In genomic region chr4:133247072-133247471, GRCm38 (mm10) we compare ENCODE assay signal across 13 mouse cellular contexts. TPM values are rescaled to one million over a fixed set of nuclear protein-coding genes. Genes with fewer than 3 reads are reported as not detected.
DNase-seq lines count a peak whose midpoint lies in the region; ATAC-seq and TF ChIP-seq lines count a peak whose summit lies in the region.
"Had no signal": no experiment of that assay in that cellular context is flagged by ENCODE, and none has a peak within 500 bp of the region (broad histone marks: within the 10 kb centered on the region; RNA-seq: fewer than 3 reads in every experiment).

No protein-coding gene starts in this region.

- TF ChIP-seq CTCF in stomach, postnatal 0 days (IDR thresholded peaks at IDR 0.05; ENCODE audit: low read depth): no peak

- 47% methylated on average over 15 of the region's 15 CpGs for WGBS in liver, embryonic 11.5 days
- WGBS in liver, embryonic 12.5 days (ENCODE audit: insufficient replicate concordance): 55% methylated on average over 15 of the region's 15 CpGs
- 38% methylated on average over 15 of the region's 15 CpGs for WGBS in stomach, postnatal 0 days

- peaks cover 40% of the 10 kb centered on the region for H3K27me3 ChIP-seq in liver, embryonic 11.5 days (replicated peaks; ENCODE audit: control insufficient read depth, insufficient read depth, low read length)
- peaks cover 83% of the 10 kb centered on the region for H3K27me3 ChIP-seq in liver, embryonic 12.5 days (replicated peaks)
- no peaks in the 10 kb centered on the region for H3K27me3 ChIP-seq in stomach, postnatal 0 days (ENCODE audit: control insufficient read depth, insufficient read depth, low read length)
- H3K27me3 ChIP-seq: Patski had no signal

- peak overlapping the region; percentile 77 for H3K27ac ChIP-seq in liver, embryonic 11.5 days (ENCODE audit: low read depth, low read length)
- H3K27ac ChIP-seq in liver, embryonic 12.5 days: peak overlapping the region; percentile 78
- H3K27ac ChIP-seq in stomach, postnatal 0 days (replicated peaks): no peak overlapping the region
- H3K27ac ChIP-seq: forebrain, embryonic 13.5 days; hindbrain, embryonic 14.5 days; lung, embryonic 15.5 days had no signal

- H3K4me3 ChIP-seq in liver, embryonic 11.5 days (ENCODE audit: low read depth, low read length): peak overlapping the region; percentile 5; the same call in 1 of the 2 replicates
- H3K4me3 ChIP-seq in liver, embryonic 12.5 days: 0 out of 2 replicates have a peak overlapping the region, but pooled peaks have one; percentile 7
- no peak overlapping the region for H3K4me3 ChIP-seq in stomach, postnatal 0 days (ENCODE audit: low read depth, low read length)
- H3K4me3 ChIP-seq: forebrain, embryonic 13.5 days; lung, embryonic 15.5 days had no signal

- no peaks in the 10 kb centered on the region for H3K9me3 ChIP-seq in liver, embryonic 11.5 days (ENCODE audit: control insufficient read depth, low read length)
- H3K9me3 ChIP-seq in liver, embryonic 12.5 days (replicated peaks): no peaks in the 10 kb centered on the region
- H3K9me3 ChIP-seq in stomach, postnatal 0 days (ENCODE audit: control insufficient read depth, low read length): no peaks in the 10 kb centered on the region
- H3K9me3 ChIP-seq: forebrain, embryonic 13.5 days; lung, embryonic 15.5 days had no signal

- H3K4me2 ChIP-seq in liver, embryonic 11.5 days: peak overlapping the region; percentile 52
- peak overlapping the region; percentile 58 for H3K4me2 ChIP-seq in liver, embryonic 12.5 days
- H3K4me2 ChIP-seq in stomach, postnatal 0 days (replicated peaks; ENCODE audit: low read depth): no peak overlapping the region
- H3K4me2 ChIP-seq: forebrain, embryonic 13.5 days; hindbrain, embryonic 14.5 days; lung, embryonic 15.5 days had no signal

- H3K9ac ChIP-seq in liver, embryonic 11.5 days (ENCODE audit: low read depth, low read length): peak overlapping the region; percentile 36; the same call in 1 of the 2 replicates
- H3K9ac ChIP-seq in liver, embryonic 12.5 days: peak overlapping the region; percentile 31
- no peak overlapping the region for H3K9ac ChIP-seq in stomach, postnatal 0 days (ENCODE audit: low read length)
- H3K9ac ChIP-seq: forebrain, embryonic 13.5 days; hindbrain, embryonic 14.5 days; lung, embryonic 15.5 days had no signal

- H3K4me1 ChIP-seq in liver, embryonic 11.5 days (replicated peaks; ENCODE audit: control insufficient read depth, insufficient read depth, low read length): peaks cover 52% of the 10 kb centered on the region
- peaks cover 88% of the 10 kb centered on the region for H3K4me1 ChIP-seq in liver, embryonic 12.5 days
- no peaks in the 10 kb centered on the region for H3K4me1 ChIP-seq in stomach, postnatal 0 days (replicated peaks; ENCODE audit: control insufficient read depth, insufficient read depth)

- DNase-seq in adrenal gland, postnatal 14 days: peak; percentile 60
- DNase-seq in adrenal gland, postnatal 4 days (ENCODE audit: low spot score in 2 of 2): no peak
- DNase-seq in liver, embryonic 11.5 days (ENCODE audit: low spot score): no peak
- DNase-seq in liver: no peak
- DNase-seq in stomach, postnatal 0 days (ENCODE audit: low spot score): no peak
- DNase-seq in ovary, postnatal 14 days (ENCODE audit: low spot score): no peak
- no peak for DNase-seq in right cerebral cortex, postnatal 14 days
- DNase-seq: layer of hippocampus, adult 9-11 months had no signal

- no peaks in the 10 kb centered on the region for H3K36me3 ChIP-seq in liver, embryonic 11.5 days (ENCODE audit: control insufficient read depth, insufficient read depth, low read length)
- no peaks in the 10 kb centered on the region for H3K36me3 ChIP-seq in liver, embryonic 12.5 days
- no peaks in the 10 kb centered on the region for H3K36me3 ChIP-seq in stomach, postnatal 0 days (ENCODE audit: control insufficient read depth, insufficient read depth, low read length)
- H3K36me3 ChIP-seq: lung, embryonic 15.5 days had no signal

- no peak for ATAC-seq in liver, embryonic 11.5 days (replicated peaks; ENCODE audit: low FRiP score)
- no peak for ATAC-seq in liver, embryonic 12.5 days
- peak; percentile 33; the same call in 1 of the 2 replicates for ATAC-seq in stomach, postnatal 0 days (ENCODE audit: low FRiP score, low TSS enrichment)
- ATAC-seq: forebrain, embryonic 13.5 days; Patski had no signal

- no peak for TF ChIP-seq EP300 in stomach, postnatal 0 days (optimal IDR thresholded peaks at IDR 0.05)

RNA-seq across cellular contexts. Expression of gene Map3k6, which starts 6.5 kb away (rescaled TPM):
- 35.3 and 61.4 TPM in 2 replicates for total RNA-seq in adrenal gland, postnatal 14 days (2021)
- total RNA-seq in adrenal gland, postnatal 4 days (2021): 10 to 100 TPM; 24.8 to 25.2 TPM
- polyA plus RNA-seq in liver, embryonic 11.5 days (2014; fragmentation: Nextera tagmentation; extraction: Ambion mirVana): 2.2 and 3.5 TPM in 2 replicates
- 2.8 and 3.6 TPM in 2 replicates for polyA plus RNA-seq in liver, embryonic 12.5 days (2016; fragmentation: Nextera tagmentation; extraction: Ambion mirVana)
- polyA plus RNA-seq in stomach, postnatal 0 days (2015; fragmentation: Nextera tagmentation; extraction: Ambion mirVana): 17.6 and 21.5 TPM in 2 replicates

RNA-seq across cellular contexts. Expression of gene Sytl1, which starts 15.8 kb away (rescaled TPM):
- total RNA-seq in adrenal gland, postnatal 14 days (2021): 5.3 and 6.2 TPM in 2 replicates
- total RNA-seq in adrenal gland, postnatal 4 days (2021): 1 to 10 TPM; 1.5 to 2.4 TPM
- 0.39 and 0.52 TPM in 2 replicates for polyA plus RNA-seq in liver, embryonic 11.5 days (2014; fragmentation: Nextera tagmentation; extraction: Ambion mirVana)
- polyA plus RNA-seq in liver, embryonic 12.5 days (2016; fragmentation: Nextera tagmentation; extraction: Ambion mirVana): 0.37 and 0.46 TPM in 2 replicates
- polyA plus RNA-seq in stomach, postnatal 0 days (2015; fragmentation: Nextera tagmentation; extraction: Ambion mirVana): 93.5 and 109 TPM in 2 replicates

RNA-seq across cellular contexts. Expression of gene Tmem222, which starts 30.5 kb away (rescaled TPM):
- total RNA-seq in adrenal gland, postnatal 14 days (2021): 48.7 and 55.0 TPM in 2 replicates
- 10 to 100 TPM; 65.5 to 78.0 TPM for total RNA-seq in adrenal gland, postnatal 4 days (2021)
- 73.5 and 74.2 TPM in 2 replicates for polyA plus RNA-seq in liver, embryonic 11.5 days (2014; fragmentation: Nextera tagmentation; extraction: Ambion mirVana)
- 47.6 and 48.4 TPM in 2 replicates for polyA plus RNA-seq in liver, embryonic 12.5 days (2016; fragmentation: Nextera tagmentation; extraction: Ambion mirVana)
- 51.4 and 53.9 TPM in 2 replicates for polyA plus RNA-seq in stomach, postnatal 0 days (2015; fragmentation: Nextera tagmentation; extraction: Ambion mirVana)

RNA-seq across cellular contexts. Expression of gene Gpr3, which starts 34.7 kb away (rescaled TPM):
- total RNA-seq in adrenal gland, postnatal 14 days (2021): 0.19 TPM in 2 replicates
- under 1 TPM in 1 of 2 experiments, not detected in 1; 0.31 TPM for total RNA-seq in adrenal gland, postnatal 4 days (2021)
- polyA plus RNA-seq in liver, embryonic 11.5 days (2014; fragmentation: Nextera tagmentation; extraction: Ambion mirVana): 0.17 TPM in 1 of 2 replicates, not detected in the other
- not detected in 2 replicates for polyA plus RNA-seq in liver, embryonic 12.5 days (2016; fragmentation: Nextera tagmentation; extraction: Ambion mirVana)
- 0.11 and 0.19 TPM in 2 replicates for polyA plus RNA-seq in stomach, postnatal 0 days (2015; fragmentation: Nextera tagmentation; extraction: Ambion mirVana)

RNA-seq across cellular contexts. Expression of gene Cd164l2, which starts 35.1 kb away (rescaled TPM):
- 2.4 and 5.0 TPM in 2 replicates for total RNA-seq in adrenal gland, postnatal 14 days (2021)
- 1 to 10 TPM; 2.3 to 5.2 TPM for total RNA-seq in adrenal gland, postnatal 4 days (2021)
- polyA plus RNA-seq in liver, embryonic 11.5 days (2014; fragmentation: Nextera tagmentation; extraction: Ambion mirVana): 0.70 and 0.77 TPM in 2 replicates
- polyA plus RNA-seq in liver, embryonic 12.5 days (2016; fragmentation: Nextera tagmentation; extraction: Ambion mirVana): 0.12 and 0.26 TPM in 2 replicates
- 5.3 and 6.5 TPM in 2 replicates for polyA plus RNA-seq in stomach, postnatal 0 days (2015; fragmentation: Nextera tagmentation; extraction: Ambion mirVana)

Comparison
In these comparisons a context has a peak if more than half of its experiments do, and no peak if none do; other contexts are left out.
1. RNA of gene Sytl1, which starts 15.8 kb away (polyA plus RNA-seq): 93.5 to 109 TPM in stomach, postnatal 0 days; 0.39 to 0.52 TPM in liver, embryonic 11.5 days and 0.37 to 0.46 TPM in liver, embryonic 12.5 days; every median in the first group is over 10 times any median in the second.